Mouse (Mus musculus): ENCODE measurements at regions not wholly inside any gene's neighbourhood (a gene's known extent, or its start where the extent isn't known, plus 50 kb on each side); places are given as distances from the start of the nearest gene placed in this dataset.
"Not testable (repeated sequence)": the region's sequence is repeated elsewhere in the genome, so short reads cannot be mapped to it uniquely, and the experiment has no call there.

GRCm38 (mm10) chr6:75089971-75090370, 1407.6 kb downstream of the Gm9008 start:
- Histone ChIP-seq H3K4me2 (no peak overlapping the region), H3K27me3 (ENCODE audit: control insufficient read depth, insufficient read depth, low read length) (no peaks in the 10 kb centered on the region), H3K4me1 (ENCODE audit: control insufficient read depth, insufficient read depth, low read length) (no peaks in the 10 kb centered on the region), H3K9me3 (replicated peaks; ENCODE audit: control insufficient read depth, low read length) (no peaks in the 10 kb centered on the region), H3K27ac (ENCODE audit: low read depth, low read length) (no peak overlapping the region), H3K9ac (ENCODE audit: low read depth, low read length) (no peak overlapping the region), H3K36me3 (ENCODE audit: control insufficient read depth, insufficient read depth, low read length) (no peaks in the 10 kb centered on the region), H3K4me3 (ENCODE audit: low read depth, low read length) (no peak overlapping the region)
- no peak for ATAC-seq (replicated peaks; ENCODE audit: insufficient number of reproducible peaks, low FRiP score, low TSS enrichment)
- WGBS (ENCODE audit: insufficient replicate concordance), result 66% methylated on average over 2 of the region's 2 CpGs

GRCm38 (mm10) chr6:75067758-75068157, 1429.8 kb downstream of the Gm9008 start:
- H3K27ac ChIP-seq (ENCODE audit: low read depth, low read length), result no peak overlapping the region
- H3K4me2 ChIP-seq, result no peak overlapping the region
- H3K9me3 ChIP-seq (replicated peaks; ENCODE audit: control insufficient read depth, low read length), result no peaks in the 10 kb centered on the region
- no peaks in the 10 kb centered on the region for H3K4me1 ChIP-seq (ENCODE audit: control insufficient read depth, insufficient read depth, low read length)
- H3K9ac ChIP-seq (ENCODE audit: low read depth, low read length), result no peak overlapping the region
- WGBS (ENCODE audit: insufficient replicate concordance), result 74% methylated on average over 3 of the region's 3 CpGs
- no peak for ATAC-seq (replicated peaks; ENCODE audit: insufficient number of reproducible peaks, low FRiP score, low TSS enrichment)
- no peaks in the 10 kb centered on the region for H3K36me3 ChIP-seq (ENCODE audit: control insufficient read depth, insufficient read depth, low read length)
- H3K27me3 ChIP-seq (ENCODE audit: control insufficient read depth, insufficient read depth, low read length), result no peaks in the 10 kb centered on the region
- no peak overlapping the region for H3K4me3 ChIP-seq (ENCODE audit: low read depth, low read length)

GRCm38 (mm10) chr6:75042336-75043010, 1455.1 kb downstream of the Gm9008 start:
- H3K4me2 ChIP-seq, result no peak overlapping the region

GRCm38 (mm10) chr6:75039451-75039850, 1458.1 kb downstream of the Gm9008 start:
- Histone ChIP-seq H3K36me3 (ENCODE audit: control insufficient read depth, insufficient read depth, low read length) (no peaks in the 10 kb centered on the region), H3K9me3 (replicated peaks; ENCODE audit: control insufficient read depth, low read length) (no peaks in the 10 kb centered on the region), H3K4me1 (ENCODE audit: control insufficient read depth, insufficient read depth, low read length) (no peaks in the 10 kb centered on the region), H3K4me2 (no peak overlapping the region), H3K9ac (ENCODE audit: low read depth, low read length) (no peak overlapping the region), H3K27ac (ENCODE audit: low read depth, low read length) (no peak overlapping the region), H3K27me3 (ENCODE audit: control insufficient read depth, insufficient read depth, low read length) (no peaks in the 10 kb centered on the region), H3K4me3 (ENCODE audit: low read depth, low read length) (no peak overlapping the region)
- ATAC-seq (replicated peaks; ENCODE audit: insufficient number of reproducible peaks, low FRiP score, low TSS enrichment), result 0 out of 2 replicates have a peak, but pooled peaks have one; percentile 57
- WGBS (ENCODE audit: insufficient replicate concordance), result 78% methylated on average over 2 of the region's 2 CpGs

More at GRCm38 (mm10) chr6:75042336-75043010, 1455.1 kb downstream of the Gm9008 start:
- H3K9me3 ChIP-seq (replicated peaks; ENCODE audit: control insufficient read depth, low read length), result no peaks in the 10 kb centered on the region
- no peaks in the 10 kb centered on the region for H3K27me3 ChIP-seq (ENCODE audit: control insufficient read depth, insufficient read depth, low read length)
- no peak overlapping the region for H3K4me3 ChIP-seq (ENCODE audit: low read depth, low read length)
- no peak overlapping the region for H3K9ac ChIP-seq (ENCODE audit: low read depth, low read length)
- ATAC-seq (replicated peaks; ENCODE audit: insufficient number of reproducible peaks, low FRiP score, low TSS enrichment), result no peak
- no peaks in the 10 kb centered on the region for H3K4me1 ChIP-seq (ENCODE audit: control insufficient read depth, insufficient read depth, low read length)
- no peak overlapping the region for H3K27ac ChIP-seq (ENCODE audit: low read depth, low read length)
- no peaks in the 10 kb centered on the region for H3K36me3 ChIP-seq (ENCODE audit: control insufficient read depth, insufficient read depth, low read length)

GRCm38 (mm10) chr6:75037179-75037578, 1460.4 kb downstream of the Gm9008 start:
- H3K4me3 ChIP-seq (ENCODE audit: low read depth, low read length); H3K27ac ChIP-seq (ENCODE audit: low read depth, low read length); H3K27me3 ChIP-seq (ENCODE audit: control insufficient read depth, insufficient read depth, low read length); ATAC-seq (replicated peaks; ENCODE audit: insufficient number of reproducible peaks, low FRiP score, low TSS enrichment); H3K4me2 ChIP-seq; H3K4me1 ChIP-seq (ENCODE audit: control insufficient read depth, insufficient read depth, low read length); H3K9ac ChIP-seq (ENCODE audit: low read depth, low read length); H3K36me3 ChIP-seq (ENCODE audit: control insufficient read depth, insufficient read depth, low read length); H3K9me3 ChIP-seq (replicated peaks; ENCODE audit: control insufficient read depth, low read length): not testable (repeated sequence)
- 72% methylated on average over 1 of the region's 1 CpGs for WGBS (ENCODE audit: insufficient replicate concordance)
